Mouse (Mus musculus): ENCODE data around the gene Ino80d.

Gene Ino80d

DNA sequence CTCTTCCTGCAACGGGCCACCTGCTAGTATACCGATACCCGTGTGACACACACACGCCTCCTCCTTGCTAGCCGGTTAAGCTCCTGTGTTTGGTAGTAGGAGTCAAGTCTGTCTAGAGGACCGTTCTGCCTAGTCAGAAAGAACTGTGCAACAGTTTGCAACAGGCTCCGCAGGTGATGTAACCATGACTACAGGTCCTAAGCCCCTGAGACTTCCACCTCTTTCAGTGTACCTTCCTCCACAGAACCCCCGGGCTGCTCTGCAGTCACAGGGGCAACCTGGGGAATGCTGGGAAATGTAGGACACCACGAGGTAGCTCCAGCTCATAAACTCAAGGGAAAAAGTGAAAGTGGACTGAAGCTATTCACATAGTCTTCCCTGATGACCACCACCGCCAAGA lies 123.4 kb downstream of the Ino80d start:
- DNase-seq (ENCODE audit: low spot score), result no peak

DNA sequence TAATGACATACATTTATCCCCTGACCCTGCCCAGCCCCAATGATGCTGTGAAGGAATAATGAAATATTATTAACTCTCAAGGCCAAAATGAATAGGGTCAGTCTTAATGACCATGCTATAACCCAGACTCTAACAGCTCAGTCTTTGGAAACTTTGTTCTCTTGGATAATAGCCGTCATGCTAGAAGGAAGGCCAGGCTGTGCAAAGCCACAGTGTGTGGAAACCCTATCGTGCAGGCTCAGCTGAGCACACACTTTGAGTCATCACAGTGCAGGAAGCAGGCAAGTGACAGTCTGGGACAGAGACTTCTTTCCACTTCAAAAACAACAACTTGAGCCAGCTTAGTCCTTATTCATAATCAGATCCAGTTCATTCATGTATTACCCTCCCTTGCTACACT lies 126.9 kb downstream of the Ino80d start:
- DNase-seq (ENCODE audit: low spot score), result no peak

- peak; percentile 29 for DNase-seq (ENCODE audit: low spot score)
Observed at GRCm38 (mm10) chr1:62986267-62986666, 128.2 kb downstream of the Ino80d start.

GRCm38 (mm10) chr1:62984566-62984965 lies 129.9 kb downstream of the Ino80d start:
- peak; percentile 44 for DNase-seq (ENCODE audit: low spot score)

GRCm38 (mm10) chr1:62976742-62977141 lies 137.7 kb downstream of the Ino80d start:
- no peak for DNase-seq (ENCODE audit: low spot score)

- no peak for DNase-seq (ENCODE audit: low spot score)
Observed at GRCm38 (mm10) chr1:62966885-62967284, 147.6 kb downstream of the Ino80d start.

- peak; percentile 56 for DNase-seq (ENCODE audit: low spot score)
Observed at GRCm38 (mm10) chr1:62964291-62964690, 150.2 kb downstream of the Ino80d start.

GRCm38 (mm10) chr1:62956942-62957645 lies 157.4 kb downstream of the Ino80d start:
- DNase-seq (ENCODE audit: low spot score), result no peak

- no peak for DNase-seq (ENCODE audit: low spot score)
Observed at GRCm38 (mm10) chr1:62956526-62956925, 157.9 kb downstream of the Ino80d start.

DNA sequence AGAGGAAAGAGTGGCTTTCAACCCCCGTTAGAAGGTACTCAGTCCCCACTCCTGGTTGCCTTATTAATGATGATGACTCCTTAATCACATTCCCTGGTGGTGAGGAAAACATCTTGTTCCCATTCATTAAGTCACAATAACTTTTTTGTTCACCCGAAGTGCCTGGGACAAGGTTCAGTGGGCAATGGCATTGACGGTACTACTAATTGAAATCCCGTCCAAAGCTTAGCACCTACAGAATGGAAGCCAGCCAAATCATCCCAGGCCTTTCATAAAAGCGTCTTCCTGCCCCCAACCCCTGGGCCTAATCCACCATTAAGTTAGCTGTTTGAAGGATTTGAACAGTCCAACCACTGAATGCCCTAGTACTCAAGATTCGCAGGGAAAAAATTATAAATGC lies 159.1 kb downstream of the Ino80d start:
- no peak for DNase-seq (ENCODE audit: low spot score)

DNA sequence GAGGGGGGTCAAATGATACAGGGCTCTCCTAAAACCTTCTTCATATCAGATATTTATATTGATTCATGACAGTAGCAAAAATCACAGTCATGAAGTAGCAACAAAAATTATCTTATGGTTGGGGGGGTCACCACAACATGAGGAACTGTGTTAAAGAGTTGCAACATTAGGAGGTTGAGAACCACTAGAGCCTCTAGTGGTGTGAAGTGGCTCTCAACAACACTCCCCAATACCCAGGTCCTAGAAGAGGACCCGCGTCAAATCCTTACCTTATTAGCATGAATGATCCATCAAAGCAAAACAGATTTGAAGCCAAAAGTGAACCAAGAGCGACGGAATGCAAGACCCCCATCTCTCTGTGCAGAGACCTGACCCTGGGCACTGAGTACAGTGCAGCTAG lies 161.4 kb downstream of the Ino80d start:
- DNase-seq (ENCODE audit: low spot score), result no peak

DNA sequence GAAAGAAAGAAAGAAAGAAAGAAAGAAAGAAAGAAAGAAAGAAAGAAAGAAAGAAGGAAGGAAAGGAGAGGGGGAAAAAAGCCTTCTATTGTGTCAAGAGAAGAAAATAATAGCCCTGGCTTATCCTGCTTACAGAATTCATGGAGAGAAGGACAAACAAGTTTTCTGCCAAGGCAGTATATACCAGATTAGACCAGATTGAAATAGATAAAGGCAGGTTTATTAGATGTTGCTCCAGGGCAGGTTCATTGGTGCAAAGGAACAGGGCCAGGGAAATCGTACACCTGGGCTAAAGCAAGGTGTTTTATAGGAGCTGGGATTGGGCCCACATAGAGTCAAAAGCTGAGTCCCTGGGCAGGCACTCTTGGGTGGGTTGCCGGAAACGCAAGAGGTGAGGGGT lies 162.1 kb downstream of the Ino80d start:
- no peak for DNase-seq (ENCODE audit: low spot score)

- peak; percentile 30 for DNase-seq (ENCODE audit: low spot score)
Observed at GRCm38 (mm10) chr1:62951067-62951809, 163.2 kb downstream of the Ino80d start.

- no peak for DNase-seq (ENCODE audit: low spot score)
Observed at GRCm38 (mm10) chr1:62950526-62950925, 163.9 kb downstream of the Ino80d start.

- DNase-seq (ENCODE audit: low spot score), result no peak
Observed at GRCm38 (mm10) chr1:62947807-62948206, 166.7 kb downstream of the Ino80d start.

DNA sequence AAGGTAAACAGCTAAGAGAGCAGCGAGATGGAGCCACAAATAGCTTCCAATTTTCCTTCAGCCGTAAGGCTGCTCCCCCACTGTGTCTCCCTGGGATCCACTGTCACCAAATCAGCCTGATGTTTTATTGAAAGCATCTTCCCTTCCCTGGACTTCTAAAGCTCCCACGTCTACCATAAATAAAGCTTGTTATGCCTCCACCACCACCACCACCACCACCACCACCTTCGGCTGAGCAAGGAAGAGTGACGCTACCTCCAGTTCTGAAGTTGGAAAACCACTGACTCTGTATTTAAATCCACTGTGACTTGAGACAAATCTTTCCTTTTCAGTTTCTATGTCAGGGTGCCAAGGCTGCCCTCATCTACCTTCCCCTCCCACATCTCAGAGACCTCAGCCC lies 167.5 kb downstream of the Ino80d start:
- DNase-seq (ENCODE audit: low spot score), result no peak

DNA sequence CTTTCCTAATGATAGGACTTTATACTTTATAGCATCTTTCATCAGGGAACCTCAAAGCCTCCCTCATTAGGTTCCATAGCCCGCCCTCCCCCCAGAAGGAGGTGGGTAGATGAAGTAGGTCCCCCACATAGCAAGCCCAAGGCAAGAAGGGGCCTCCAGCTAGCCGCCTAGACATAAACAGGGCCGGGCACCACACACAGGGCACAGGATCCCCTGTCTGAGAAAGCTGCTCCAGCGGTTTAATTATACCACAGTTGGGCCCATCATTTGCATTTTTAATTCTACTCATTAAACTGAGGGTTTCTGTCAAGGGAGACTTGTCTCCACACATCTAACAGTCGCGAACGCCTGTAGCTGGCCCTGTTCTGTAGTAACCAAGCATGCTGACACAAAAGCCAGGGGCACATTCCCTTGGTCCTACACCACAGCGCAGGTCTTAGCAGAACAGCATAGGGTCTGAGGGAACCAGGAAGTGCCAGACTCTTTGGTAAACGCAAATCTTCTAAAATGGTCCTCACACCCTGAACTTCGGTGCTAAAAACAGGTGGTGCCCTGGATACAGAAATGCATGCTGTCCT lies 179.6 kb downstream of the Ino80d start:
- no peak for DNase-seq (ENCODE audit: low spot score)

- no peak for DNase-seq (ENCODE audit: low spot score)
Observed at GRCm38 (mm10) chr1:62934100-62934513, 180.4 kb downstream of the Ino80d start.

DNA sequence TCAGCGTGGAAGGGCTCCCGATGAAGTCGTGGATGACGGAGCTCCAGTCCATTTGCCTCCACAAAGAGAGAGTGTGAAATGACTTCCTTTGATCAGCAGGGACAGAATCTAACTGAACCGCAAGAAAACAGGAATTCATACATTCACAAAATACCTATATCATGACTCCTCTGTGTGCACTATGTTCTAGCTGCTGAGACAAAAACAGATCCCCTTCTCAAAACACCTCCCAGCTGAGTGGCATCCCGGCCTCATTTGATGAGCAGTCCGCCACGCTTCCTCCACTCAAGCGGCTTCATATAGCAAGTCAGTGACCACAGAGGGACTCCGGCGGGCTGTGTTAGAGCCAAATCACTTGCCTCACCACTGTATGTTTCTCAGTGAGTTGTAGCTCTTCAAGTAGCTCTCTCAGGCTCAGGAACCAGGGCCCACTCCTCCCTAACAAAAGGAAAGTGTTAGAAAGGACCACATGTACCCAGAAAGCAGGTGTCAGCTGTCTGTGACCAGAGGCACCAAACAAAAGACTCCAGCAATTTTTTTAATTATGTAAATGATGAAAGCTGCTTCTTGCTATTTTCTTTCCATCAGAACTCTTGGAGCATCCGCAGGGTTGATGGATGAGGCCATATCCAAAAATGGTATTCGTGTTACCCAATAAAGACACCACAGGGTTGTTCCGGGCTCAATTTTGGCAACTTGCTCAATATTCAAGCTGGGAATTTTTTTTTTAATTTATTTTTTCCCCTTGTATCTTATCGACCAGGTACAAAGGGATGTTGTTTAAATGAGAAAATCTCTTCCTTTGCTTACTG lies 181.0 kb downstream of the Ino80d start:
- no peak for DNase-seq (ENCODE audit: low spot score)

- DNase-seq (ENCODE audit: low spot score), result peak; percentile 81
Observed at GRCm38 (mm10) chr1:62929477-62929876, 185.0 kb downstream of the Ino80d start.

DNA sequence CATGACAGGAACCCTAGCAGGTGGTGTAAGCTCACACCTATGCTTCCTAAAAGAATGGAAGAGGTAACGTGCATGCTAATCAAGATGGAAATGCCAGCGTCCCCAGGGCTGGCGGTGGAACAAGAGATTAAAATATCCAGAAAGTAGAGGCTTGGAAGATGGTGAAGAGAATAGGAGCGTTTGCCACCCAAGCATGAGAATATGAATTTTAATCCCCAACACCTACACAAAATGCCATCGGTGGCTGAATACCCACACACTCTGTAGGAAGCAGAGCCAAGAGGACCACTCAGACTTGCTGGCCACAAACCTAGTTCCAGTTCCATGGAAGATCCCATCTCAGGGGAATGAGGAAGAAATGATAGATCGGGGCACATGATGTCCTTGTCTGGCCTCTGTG lies 195.2 kb downstream of the Ino80d start:
- DNase-seq (ENCODE audit: low spot score), result no peak

GRCm38 (mm10) chr1:62916609-62917008 lies 197.9 kb downstream of the Ino80d start:
- no peak for DNase-seq (ENCODE audit: low spot score)
